Mouse (Mus musculus): Measurements from ENCODE around the gene Gatd1.
"Not testable (repeated sequence)": the region's sequence is repeated elsewhere in the genome, so short reads cannot be mapped to it uniquely, and the experiment has no call there.

Gene Gatd1

GRCm38 (mm10) chr7:141426948-141427730, 13.2 kb upstream of the Gatd1 start:
- no peak for DNase-seq (ENCODE audit: low read depth)

- no peak for DNase-seq (ENCODE audit: low read depth)
Measured at GRCm38 (mm10) chr7:141423811-141424210, 9.9 kb upstream of the Gatd1 start.

DNA sequence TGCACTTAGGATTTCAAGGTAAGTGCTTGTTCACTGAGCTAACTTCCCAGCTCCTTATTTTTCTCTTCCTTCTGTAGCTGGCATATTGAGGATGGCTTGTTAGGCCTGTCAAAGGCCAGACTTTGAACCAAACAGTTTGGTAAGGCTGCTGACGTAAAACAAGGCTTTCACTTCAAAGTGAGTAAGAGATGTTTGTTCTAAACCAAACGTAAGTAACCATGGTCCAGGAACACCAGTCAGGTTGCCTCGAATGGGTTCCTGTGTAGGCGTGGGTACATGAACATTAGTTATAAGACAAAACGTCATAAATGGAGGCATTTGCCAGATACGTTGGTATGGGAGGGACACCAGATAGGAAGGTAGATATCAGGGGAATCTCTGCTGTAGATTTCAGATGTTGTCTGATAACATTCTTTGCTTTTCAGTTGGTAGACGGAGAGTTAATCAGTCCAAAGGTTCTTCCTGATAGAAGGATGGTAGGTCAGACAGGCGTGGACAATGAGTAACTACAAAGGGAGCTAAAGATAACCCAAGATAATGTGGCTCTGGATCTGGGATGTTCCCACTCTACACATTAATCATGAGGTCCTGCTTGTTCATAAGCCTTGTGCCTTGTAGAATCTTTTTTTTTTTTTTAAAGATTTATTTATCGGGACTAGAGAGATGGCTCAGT, 6.2 kb upstream of the Gatd1 start:
- no peak for DNase-seq (ENCODE audit: low read depth)

DNA sequence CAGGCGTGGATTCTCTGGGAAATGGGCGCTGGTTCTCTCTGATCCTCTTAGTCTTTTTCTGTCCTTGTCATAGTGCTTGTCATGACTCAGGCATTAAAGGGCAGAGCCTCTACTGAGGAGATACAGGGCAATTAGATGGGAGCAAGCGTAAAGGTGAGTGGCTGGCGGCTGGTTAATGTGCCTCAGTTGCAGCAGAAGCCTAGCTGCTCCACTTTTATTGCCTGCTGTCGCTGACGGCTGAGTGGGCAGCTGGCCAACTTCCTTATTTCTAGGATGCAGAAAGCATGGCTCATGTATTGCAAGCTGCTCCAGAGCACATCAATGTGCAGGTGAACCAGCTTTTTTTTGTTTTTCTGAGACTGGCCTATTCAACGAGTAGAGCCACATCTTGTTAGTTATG, 5.0 kb upstream of the Gatd1 start:
- DNase-seq (ENCODE audit: low read depth), result peak; percentile 33

DNA sequence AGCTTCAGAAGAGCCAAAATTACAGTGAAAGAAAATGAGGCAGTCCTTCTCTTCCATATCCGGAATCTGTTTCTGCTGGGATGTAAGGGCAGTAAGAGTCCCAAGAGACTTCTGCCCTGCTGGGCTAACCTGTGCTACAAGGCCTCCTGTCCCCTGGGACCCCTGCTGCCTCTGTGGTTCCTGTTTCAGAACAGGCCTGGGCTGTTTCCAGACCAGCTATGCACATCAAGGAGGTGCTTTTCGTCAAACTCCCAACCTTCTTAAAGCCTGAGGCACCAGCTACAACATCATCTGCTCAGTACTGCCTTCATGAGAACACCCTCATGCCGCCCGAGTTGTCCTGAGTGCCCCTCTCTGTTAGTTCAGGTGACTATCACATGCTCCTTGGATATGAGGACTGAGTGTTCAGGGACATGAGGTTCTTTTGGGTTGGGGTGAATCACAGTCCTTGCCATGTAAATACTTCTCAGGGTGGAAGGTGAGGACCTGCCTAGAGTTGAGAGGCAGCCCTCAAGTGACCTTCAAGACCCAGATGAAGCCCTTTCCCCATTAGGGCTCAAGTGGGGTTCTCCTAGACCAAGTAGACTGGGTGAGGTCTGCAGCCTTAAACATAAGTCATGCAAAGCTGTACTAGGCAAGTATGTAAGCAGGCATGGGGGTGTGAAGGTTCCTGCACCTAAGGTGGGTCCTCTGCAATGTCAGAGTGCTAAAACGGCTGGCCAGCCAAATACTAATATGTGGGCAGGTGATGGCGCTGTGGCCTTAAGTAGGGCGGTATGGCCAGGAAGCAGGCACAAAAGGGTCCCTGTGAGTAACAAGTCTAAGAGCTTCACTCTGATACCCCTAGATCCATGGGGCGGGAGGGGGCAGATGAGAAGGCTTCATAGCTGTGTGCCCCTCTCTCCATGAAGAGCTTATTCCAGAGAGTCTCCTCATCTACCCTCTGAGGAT, 4.1 kb upstream of the Gatd1 start:
- no peak for DNase-seq (ENCODE audit: low read depth)

DNA sequence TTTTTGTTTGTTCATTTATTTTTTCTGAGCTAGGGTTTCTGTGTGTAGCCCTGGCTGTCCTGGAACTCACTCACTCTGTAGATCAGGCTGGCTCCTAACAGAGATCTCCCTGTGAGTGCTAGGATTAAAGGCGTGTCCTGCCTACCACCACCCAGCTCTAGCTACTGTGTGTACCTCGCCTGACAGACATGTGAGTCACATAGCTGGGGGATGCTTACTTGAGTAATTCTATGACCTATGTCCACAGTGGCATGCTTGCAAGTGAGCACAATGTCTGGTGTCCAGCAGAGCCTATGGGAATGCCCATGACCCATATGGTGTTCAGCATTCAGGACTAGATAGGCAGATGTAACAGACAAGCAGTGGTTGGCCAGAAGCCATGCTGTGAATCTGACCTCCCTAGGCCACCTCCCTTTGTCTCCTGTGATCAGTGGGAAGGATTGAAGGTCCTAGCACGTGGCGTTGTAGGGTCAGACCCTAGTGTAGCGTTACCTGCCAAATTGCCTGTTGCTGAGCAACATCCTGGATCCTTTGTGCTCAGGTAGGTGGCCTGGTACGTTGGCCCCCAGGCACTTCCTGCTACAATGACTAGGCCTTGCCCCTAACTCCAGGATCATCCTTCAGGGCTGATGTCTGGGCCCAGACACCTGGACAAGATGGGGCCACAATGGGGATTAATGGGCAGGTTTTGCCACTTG, 2.4 kb upstream of the Gatd1 start:
- peak; percentile 18 for DNase-seq (ENCODE audit: low read depth)

DNA sequence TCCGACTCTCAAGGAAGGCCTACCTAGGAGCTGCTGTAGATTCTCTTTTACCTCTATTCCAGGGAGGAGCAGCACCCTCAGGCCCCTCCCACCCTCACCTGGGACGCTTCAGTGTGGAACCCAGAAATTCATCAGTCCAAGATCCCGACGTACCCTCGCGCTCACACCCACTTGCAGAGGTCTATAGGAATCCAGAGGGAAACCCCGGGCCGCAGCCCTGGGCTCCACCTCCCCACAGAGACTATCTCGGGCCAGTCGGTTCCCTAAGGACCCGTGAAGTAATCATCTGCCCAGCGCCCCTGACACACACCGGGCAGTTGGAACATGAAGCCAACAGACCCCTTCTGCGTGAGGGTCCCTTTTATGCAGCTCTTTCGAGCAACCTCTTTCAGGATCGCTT, 605 bp downstream of the Gatd1 start:
- DNase-seq (ENCODE audit: low read depth), result peak; percentile 55

GRCm38 (mm10) chr7:141411667-141412066, 2.3 kb downstream of the Gatd1 start:
- no peak for DNase-seq (ENCODE audit: low read depth)

GRCm38 (mm10) chr7:141410631-141411030, 3.3 kb downstream of the Gatd1 start:
- no peak for DNase-seq (ENCODE audit: low read depth)

- DNase-seq (ENCODE audit: low read depth), result peak; percentile 92
Measured at GRCm38 (mm10) chr7:141408833-141409232, 5.1 kb downstream of the Gatd1 start.

GRCm38 (mm10) chr7:141407670-141408069, 6.3 kb downstream of the Gatd1 start:
- not testable (repeated sequence) for DNase-seq (ENCODE audit: low read depth)

- no peak for DNase-seq (ENCODE audit: low read depth)
Measured at GRCm38 (mm10) chr7:141405466-141405865, 8.5 kb downstream of the Gatd1 start.

DNA sequence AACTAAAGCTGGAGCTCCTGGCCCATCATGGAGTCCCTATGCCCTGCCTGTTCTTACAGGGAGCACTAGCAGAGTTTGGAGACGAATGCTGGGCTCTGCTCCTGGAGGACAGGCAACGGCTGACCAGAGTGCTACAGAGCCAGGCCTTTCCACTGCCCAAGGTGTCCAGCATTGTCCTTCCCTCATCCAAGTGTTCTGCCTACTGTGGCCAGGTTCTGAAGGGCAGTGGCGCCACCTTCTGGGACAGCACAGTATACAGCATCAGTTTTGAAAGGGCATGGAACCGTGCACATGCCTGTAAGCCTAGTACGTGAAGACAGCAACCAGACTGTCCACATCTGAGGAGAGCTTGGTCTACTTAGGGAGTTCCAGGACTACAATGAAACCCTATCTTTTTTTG, 10.6 kb downstream of the Gatd1 start:
- DNase-seq (ENCODE audit: low read depth), result peak; percentile 77

DNA sequence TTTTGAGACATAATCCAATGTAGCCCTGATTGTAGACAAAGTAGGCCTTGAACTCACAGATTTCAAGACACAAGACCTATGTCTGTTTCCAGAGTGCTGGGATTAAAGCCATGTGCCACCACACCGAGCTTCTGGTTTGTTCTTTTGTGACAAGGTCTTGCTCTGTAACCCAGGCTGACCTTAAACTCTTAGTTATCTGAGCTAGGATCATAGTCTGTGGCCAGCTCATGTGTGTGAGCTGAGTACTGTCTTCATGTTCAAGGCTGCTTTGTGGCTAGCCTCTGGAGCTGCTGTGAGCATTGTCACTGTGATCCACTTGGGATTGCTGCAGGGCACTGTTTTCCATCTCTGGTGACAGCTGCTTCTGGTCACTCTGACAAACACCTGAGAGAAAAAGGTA, 18.6 kb downstream of the Gatd1 start:
- no peak for DNase-seq (ENCODE audit: low read depth)

DNA sequence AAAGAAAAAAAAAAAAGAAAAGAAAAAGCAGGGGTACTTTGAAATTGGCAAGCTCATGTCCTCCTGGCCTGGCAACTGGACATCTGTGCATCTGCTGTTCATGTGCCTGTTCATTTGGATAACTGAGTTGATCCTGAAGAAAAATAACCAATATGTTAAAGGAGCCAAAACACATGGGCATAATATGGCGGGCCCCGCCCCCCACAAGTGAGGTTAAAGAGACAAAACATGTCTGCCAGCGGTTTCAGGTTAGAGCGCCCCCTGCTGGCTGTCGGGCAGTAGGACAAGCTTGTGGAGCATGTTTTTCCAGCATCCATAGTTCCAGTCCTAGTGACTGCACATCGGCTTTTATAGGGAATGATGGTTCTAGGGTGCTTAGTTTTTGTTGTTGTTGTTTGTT, 19.2 kb downstream of the Gatd1 start:
- peak; percentile 80 for DNase-seq (ENCODE audit: low read depth)

- DNase-seq (ENCODE audit: low read depth), result no peak
Measured at GRCm38 (mm10) chr7:141394158-141394557, 19.8 kb downstream of the Gatd1 start.

DNA sequence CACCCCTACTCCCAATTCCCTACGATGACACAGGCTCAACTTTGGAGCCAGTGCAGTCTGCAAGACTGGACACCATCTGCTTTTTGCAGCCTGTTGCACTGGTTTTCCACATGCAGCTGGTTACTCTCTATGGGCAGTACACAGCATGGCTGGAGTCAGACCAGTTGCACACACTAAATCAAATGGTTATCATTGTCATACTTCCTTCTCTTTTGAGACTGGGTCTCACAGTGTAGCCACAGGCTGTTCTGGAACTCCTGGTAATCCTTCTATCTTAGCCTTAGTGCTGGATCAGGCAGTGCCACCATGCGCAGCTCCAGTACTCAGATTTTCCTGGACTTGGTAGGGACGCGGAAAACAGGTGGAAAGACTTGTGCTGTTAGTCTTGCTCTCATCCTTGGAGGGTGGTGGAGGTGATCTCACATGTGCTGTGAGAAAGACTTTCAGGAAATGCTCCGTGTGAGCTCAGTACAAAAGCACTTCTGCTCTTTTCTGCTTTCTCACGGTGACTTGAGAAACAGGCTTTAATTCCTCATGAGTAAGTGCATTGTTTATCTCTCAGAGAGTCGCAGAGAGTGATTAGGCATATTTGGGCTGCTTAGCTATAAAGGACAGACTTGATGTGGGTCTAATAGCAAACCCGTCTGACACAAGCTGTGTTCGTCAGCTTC, 21.2 kb downstream of the Gatd1 start:
- no peak for DNase-seq (ENCODE audit: low read depth)

- DNase-seq (ENCODE audit: low read depth), result peak; percentile 94
Measured at GRCm38 (mm10) chr7:141391625-141392551, 22.0 kb downstream of the Gatd1 start, which contains the start of gene Taldo1. Gene Taldo1, plus strand, starts transcription at chr7:141392199.

DNA sequence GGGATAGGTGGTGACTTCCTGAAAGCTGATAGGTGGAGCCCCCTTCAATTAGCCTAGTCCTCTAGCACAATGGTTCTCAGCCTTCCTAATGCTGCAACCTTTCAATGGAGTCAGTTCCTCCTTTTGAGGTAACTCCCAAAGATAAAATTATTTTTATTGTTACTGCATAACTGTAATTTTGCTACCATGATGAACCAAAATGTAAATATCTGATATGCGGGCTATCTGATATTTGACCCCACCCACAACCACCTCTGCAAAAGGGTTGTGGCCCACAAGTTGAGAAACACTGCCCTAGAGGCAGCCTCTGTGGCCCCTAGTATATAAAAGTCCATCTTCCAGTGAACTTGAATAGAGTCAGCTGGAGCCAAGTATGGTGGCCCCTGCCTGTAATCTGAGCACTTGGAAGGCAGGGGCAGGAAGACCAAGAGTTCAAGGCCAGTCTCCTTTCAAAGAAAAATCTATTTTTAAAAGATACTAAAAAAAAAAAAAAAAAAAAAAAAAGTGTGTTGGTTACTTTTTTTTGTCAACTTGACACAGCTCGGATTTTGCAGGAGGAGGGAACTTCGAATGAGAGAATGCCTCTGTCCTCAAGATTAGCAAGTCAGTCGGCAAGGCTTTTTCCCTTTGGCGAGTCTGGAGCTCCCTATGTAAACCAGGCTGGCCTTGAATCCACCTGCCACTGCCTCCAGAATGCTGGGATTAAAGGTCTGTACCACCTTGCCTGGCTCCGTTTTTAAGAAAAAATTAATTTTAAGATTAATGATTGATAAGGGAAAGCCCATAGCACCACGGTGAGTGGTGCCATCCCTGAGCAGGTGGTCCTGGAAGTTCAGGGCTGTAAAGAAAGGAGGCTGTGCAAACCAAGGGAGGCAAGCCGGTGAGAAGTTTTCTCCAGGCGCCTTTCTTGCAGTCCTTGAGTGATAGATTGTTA, 23.3 kb downstream of the Gatd1 start:
- DNase-seq (ENCODE audit: low read depth), result no peak
